Comparison of ENCODE assay signal across 8 mouse cellular contexts in genomic region chr11:83849529-83850335, GRCm38 (mm10).
DNase-seq lines count a peak whose midpoint lies in the region.

Hnf1b (plus strand) TSS chr11:83850063.

- peak; percentile 10 to 17 for DNase-seq in cerebellum, postnatal 14 days
- DNase-seq in cerebellum, postnatal 4 days (ENCODE audit: low spot score in 2 of 2): no peak
- peak; percentile 35 to 51 for DNase-seq in spleen, postnatal 36 days (ENCODE audit: low spot score in 2 of 2)
- DNase-seq in spleen, adult 12 weeks (ENCODE audit: low spot score): no peak
- peak; percentile 32 for DNase-seq in kidney, postnatal 10 days
- DNase-seq in mesoderm, embryonic 11.5 days (ENCODE audit: low read depth, low spot score): peak; percentile 38
- no peak for DNase-seq in T-cell, adult 2 months (ENCODE audit: low spot score)
- no peak for DNase-seq in thymus, postnatal 36 days

Comparison
In these comparisons a context has a peak if more than half of its experiments do, and no peak if none do; other contexts are left out.
1. DNase-seq: peak in cerebellum, postnatal 14 days (2 of 2), spleen, postnatal 36 days (2 of 2), kidney, postnatal 10 days (single experiment) and mesoderm, embryonic 11.5 days (single experiment); none in cerebellum, postnatal 4 days (0 of 2), spleen, adult 12 weeks (single experiment), T-cell, adult 2 months (single experiment) and thymus, postnatal 36 days (0 of 2).